Comparison of ENCODE assay signal across 19 mouse cellular contexts in genomic region chr12:105572622-105573021, GRCm38 (mm10). TPM values are rescaled to one million over a fixed set of nuclear protein-coding genes. Genes with fewer than 3 reads are reported as not detected.
"Had no signal": no experiment of that assay in that cellular context is flagged by ENCODE, and none has a peak within 500 bp of the region (broad histone marks: within the 10 kb centered on the region; RNA-seq: fewer than 3 reads in every experiment).

No protein-coding gene starts in this region.

- H3K27me3 ChIP-seq: limb, embryonic 12.5 days; limb, embryonic 15.5 days; liver, embryonic 12.5 days; liver, embryonic 15.5 days; lung, embryonic 15.5 days had no signal

- H3K27ac ChIP-seq: kidney, postnatal 0 days; layer of hippocampus, adult 2 months; limb, embryonic 12.5 days; limb, embryonic 15.5 days; liver, embryonic 12.5 days; liver, embryonic 15.5 days; lung, embryonic 15.5 days; macrophage; midbrain, embryonic 10.5 days had no signal

- H3K4me1 ChIP-seq: limb, embryonic 12.5 days; liver, embryonic 12.5 days; liver, embryonic 15.5 days; lung, embryonic 15.5 days; megakaryocyte, embryonic 14.5 days had no signal

- DNase-seq: kidney, adult 18-20 months; kidney, postnatal 25 days; layer of hippocampus, adult 9-11 months; left cerebral cortex, postnatal 4 days; lung, adult 18-20 months; midbrain, embryonic 14.5 days; thymus, postnatal 25 days had no signal

- H3K9ac ChIP-seq: limb, embryonic 12.5 days; limb, embryonic 15.5 days; liver, embryonic 12.5 days; liver, embryonic 15.5 days; lung, embryonic 15.5 days had no signal

- H3K4me2 ChIP-seq: limb, embryonic 12.5 days; limb, embryonic 15.5 days; liver, embryonic 12.5 days; liver, embryonic 15.5 days; lung, embryonic 15.5 days had no signal

- H3K9me3 ChIP-seq: limb, embryonic 12.5 days; limb, embryonic 15.5 days; liver, embryonic 12.5 days; liver, embryonic 15.5 days; lung, embryonic 15.5 days; midbrain, embryonic 10.5 days had no signal

- H3K36me3 ChIP-seq: limb, embryonic 12.5 days; limb, embryonic 15.5 days; liver, embryonic 12.5 days; liver, embryonic 15.5 days; lung, embryonic 15.5 days; midbrain, embryonic 10.5 days had no signal

- H3K4me3 ChIP-seq: layer of hippocampus, adult 2 months; limb, embryonic 12.5 days; limb, embryonic 15.5 days; liver, embryonic 12.5 days; liver, embryonic 15.5 days; lung, embryonic 15.5 days; megakaryocyte, embryonic 14.5 days; midbrain, embryonic 10.5 days had no signal

- ATAC-seq: intestine, embryonic 16.5 days; liver, embryonic 12.5 days had no signal

RNA-seq across cellular contexts. Expression of gene Bdkrb2, which starts 9.6 kb away (rescaled TPM):
- polyA plus RNA-seq: liver, embryonic 12.5 days; macrophage had no signal

RNA-seq across cellular contexts. Expression of gene Bdkrb1, which starts 30.3 kb away (rescaled TPM):
- polyA plus RNA-seq: kidney, embryonic 14.5 days; limb, embryonic 12.5 days; limb, embryonic 15.5 days; liver, embryonic 12.5 days; liver, embryonic 15.5 days; macrophage; midbrain, embryonic 10.5 days; midbrain, embryonic 14.5 days had no signal
